Mouse (Mus musculus) left cerebral cortex, postnatal 14 days (tissue): Measurements from ENCODE around the gene Zkscan1. TPM values are rescaled to one million over a fixed set of nuclear protein-coding genes. Genes with fewer than 3 reads are reported as not detected.

Source experiments
- DNase-seq, 2 experiments: peaks; one replicate each; pipeline ENCODE4 v3.0.0; 2021 to 2022; ENCODE audit warnings: low spot score in 2 of 2, mixed read lengths in 1 of 2
- intact Hi-C: fragments of 180-260 bp; cut with DNase I; formaldehyde crosslinking; loops from one replicate; pipeline ENCODE4 v1.15.1; 2025
- total RNA-seq, 2 experiments: library from RNA; stranded (reverse); gene quantifications; 2 replicates each; pipeline ENCODE4 v1.2.3; 2021

Gene Zkscan1
- total RNA-seq, 2 experiments from 2014 or later, result 39.2 to 40.4 TPM

GRCm38 (mm10) chr5:138116255-138117198 is 31.6 kb downstream of the Zkscan1 start, which contains the start of gene Zscan21:
TSS of gene Zscan21 (plus strand) at chr5:138116903.
- intact Hi-C loops, result loop anchor here (10.0 kb wide), 2 partner anchors 232 to 332 kb away; partner anchors contain the start of genes Mepce and Zcwpw1
- DNase-seq, result peak; percentile 86 to 88

GRCm38 (mm10) chr5:138117199-138118015 is 32.5 kb downstream of the Zkscan1 start:
- DNase-seq, result no peak
- intact Hi-C loops, result loop anchor here (10.0 kb wide), 2 partner anchors 233 to 333 kb away; partner anchors contain the start of genes Mepce and Zcwpw1

DNA sequence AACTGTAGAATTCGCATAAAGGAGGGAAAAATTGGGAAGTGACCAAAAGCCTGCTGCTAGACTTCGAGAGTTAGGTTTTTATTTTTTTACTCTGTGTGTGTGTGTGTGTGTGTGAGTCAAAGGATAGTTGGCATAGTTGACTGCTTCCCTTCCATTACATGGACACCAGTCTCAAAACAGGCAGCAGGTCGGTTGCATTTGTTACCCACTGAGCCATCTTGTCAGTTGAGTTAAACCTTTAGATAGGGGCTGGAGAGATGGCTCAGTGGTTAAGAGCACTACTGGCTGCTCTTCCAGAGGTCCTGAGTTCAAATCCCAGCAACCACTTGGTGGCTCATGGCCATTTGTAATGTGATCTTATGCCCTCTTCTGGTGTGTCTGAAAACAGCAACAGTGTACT is 33.2 kb downstream of the Zkscan1 start:
- intact Hi-C loops, result loop anchor here (10.0 kb wide), 2 partner anchors 233 to 333 kb away; partner anchors contain the start of genes Mepce and Zcwpw1
- DNase-seq, result no peak

DNA sequence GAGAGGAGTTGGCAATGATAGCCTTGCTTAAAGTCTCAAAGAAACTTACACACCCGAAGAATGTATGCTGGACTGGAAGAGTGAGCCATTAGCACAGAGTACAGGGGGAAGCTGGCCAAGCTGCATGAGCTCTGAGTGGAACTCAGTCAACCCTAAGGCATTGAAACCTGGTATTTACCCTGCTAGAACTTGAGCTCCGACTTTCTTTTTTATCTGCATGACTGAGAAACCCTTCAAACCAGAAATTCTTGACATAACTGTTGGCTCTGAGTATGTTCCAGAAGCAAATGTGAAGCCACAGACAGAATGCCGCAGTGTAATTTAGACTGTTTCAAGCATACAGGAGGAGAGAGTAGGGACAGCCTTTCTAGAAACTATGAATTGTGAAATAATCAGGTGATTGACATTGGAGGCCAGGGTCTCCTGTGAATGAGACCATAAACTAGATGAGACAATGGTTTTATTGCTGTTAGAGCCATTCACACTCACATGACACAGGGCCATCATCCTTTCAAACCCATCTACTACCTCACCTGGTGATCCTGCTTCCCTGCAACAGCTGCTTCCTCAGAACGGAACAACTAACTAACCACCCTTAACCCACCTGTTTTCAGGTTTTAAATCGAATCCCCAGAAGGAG is 47.7 kb downstream of the Zkscan1 start:
- intact Hi-C loops, result no loop called here
- DNase-seq, result no peak

DNA sequence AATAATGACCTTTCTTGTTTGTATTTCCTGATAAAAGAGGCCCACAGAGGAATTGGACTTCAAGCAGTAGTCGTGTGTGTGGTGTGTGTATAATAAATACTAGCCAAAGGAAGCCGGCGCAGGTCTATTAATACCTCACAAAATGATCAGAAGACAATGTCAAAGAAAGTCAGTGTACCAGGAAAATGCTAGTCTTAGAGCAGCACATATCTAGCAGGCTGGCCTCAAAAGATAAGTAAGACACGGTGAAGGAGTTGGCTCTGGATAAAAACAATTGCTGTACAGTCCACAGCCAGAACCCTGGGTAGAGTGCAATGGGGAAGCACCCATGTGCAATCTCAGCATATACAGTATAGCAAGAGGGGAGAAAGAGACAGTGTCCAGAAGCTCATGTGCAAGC is 52.4 kb downstream of the Zkscan1 start:
- DNase-seq, result no peak
- intact Hi-C loops, result no loop called here

GRCm38 (mm10) chr5:138137935-138138549 is 53.2 kb downstream of the Zkscan1 start:
- intact Hi-C loops, result no loop called here
- peak; percentile 36 to 48 for DNase-seq

DNA sequence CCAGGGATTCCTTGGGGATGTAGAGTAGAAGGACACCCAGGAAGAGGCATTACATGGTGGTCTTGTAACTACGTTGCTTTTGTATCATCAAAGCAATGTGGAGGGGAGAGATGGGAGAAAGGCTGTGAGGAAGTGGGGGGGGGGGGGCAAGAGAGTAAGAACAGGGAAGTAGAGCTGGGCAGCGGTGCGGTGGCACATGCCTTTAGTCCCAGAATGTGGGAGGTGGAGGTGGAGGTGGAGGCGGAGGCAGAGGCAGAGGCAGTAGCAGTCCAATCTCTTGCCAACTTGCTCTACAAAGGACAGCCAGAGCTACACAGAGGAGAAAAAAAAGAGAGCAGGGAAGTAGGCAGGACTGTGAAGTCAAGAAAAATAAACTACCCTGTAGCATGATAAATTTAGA is 53.7 kb downstream of the Zkscan1 start:
- intact Hi-C loops, result no loop called here

DNA sequence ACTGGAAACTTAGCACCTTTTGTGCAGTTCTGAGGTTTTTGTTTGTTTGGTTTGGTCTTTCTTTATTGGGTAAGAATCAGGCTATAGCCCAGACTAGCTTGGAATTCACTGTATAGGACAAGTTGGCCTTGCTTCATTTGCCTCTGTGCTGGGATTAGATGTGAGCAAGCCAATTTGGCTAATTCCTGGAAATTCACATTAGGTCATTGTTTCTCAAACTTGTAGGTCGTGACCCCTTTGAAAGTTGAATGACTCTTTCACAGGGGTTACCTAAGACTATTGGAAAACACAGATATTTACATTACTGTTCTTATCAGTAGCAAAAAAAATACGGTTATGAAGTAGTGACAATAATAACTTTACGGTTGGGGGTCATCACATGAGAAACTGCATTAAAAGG is 69.5 kb downstream of the Zkscan1 start:
- intact Hi-C loops, result no loop called here
- DNase-seq, result no peak

More for the DNA sequence above, 53.7 kb downstream of the Zkscan1 start:
- no peak for DNase-seq

- peak; percentile 89 to 96 for DNase-seq
- intact Hi-C loops, result loop anchor here (5.0 kb wide), 1 partner anchor 368 kb away; the partner anchor contains the start of genes Mepce and Zcwpw1
These were observed 70.6 kb downstream of the Zkscan1 start, which contains the start of gene Zfp113 for GRCm38 (mm10) chr5:138155443-138155976. TSS of gene Zfp113 (minus strand) at chr5:138155744.

Other genes with a start within 250 kb of the Zkscan1 start
- gene Pilra, start 248.8 kb upstream of the Zkscan1 start, total RNA-seq, result under 1 TPM; 0.53 to 0.72 TPM
- gene Pilrb1, start 227.0 kb upstream of the Zkscan1 start, total RNA-seq, result not detected
- gene Pilrb2, start 213.3 kb upstream of the Zkscan1 start, total RNA-seq, result not detected
- gene Cyp3a13, start 163.5 kb upstream of the Zkscan1 start, total RNA-seq, result under 1 TPM in 1 of 2 experiments, not detected in 1; 0.15 TPM
- gene Gjc3, start 122.0 kb upstream of the Zkscan1 start, total RNA-seq, result 10 to 100 TPM; 12.4 to 14.7 TPM
- not detected for gene Azgp1, start 103.6 kb upstream of the Zkscan1 start, total RNA-seq
- gene Smok3a, start 63.8 kb upstream of the Zkscan1 start, total RNA-seq, result not detected
- not detected for gene Smok3b, start 63.7 kb upstream of the Zkscan1 start, total RNA-seq
- gene Smok3c, start 31.9 kb upstream of the Zkscan1 start, total RNA-seq, result not detected
- gene Zscan21, start 31.8 kb downstream of the Zkscan1 start, total RNA-seq, result 10 to 100 TPM; 16.1 to 16.4 TPM
- gene Zfp113, start 70.7 kb downstream of the Zkscan1 start, total RNA-seq, result 1 to 10 TPM; 8.9 to 9.2 TPM
- gene Cops6, start 76.0 kb downstream of the Zkscan1 start, total RNA-seq, result 100 to 1,000 TPM; 137 to 142 TPM
- 10 to 100 TPM; 21.6 to 24.8 TPM for gene Ap4m1, start 86.9 kb downstream of the Zkscan1 start, total RNA-seq
- 10 to 100 TPM; 11.8 to 14.2 TPM for gene Mcm7, start 87.3 kb downstream of the Zkscan1 start, total RNA-seq
- gene Taf6, start 102.4 kb downstream of the Zkscan1 start, total RNA-seq, result 10 to 100 TPM; 33.0 to 35.8 TPM
- gene Cnpy4, start 102.4 kb downstream of the Zkscan1 start, total RNA-seq, result 10 to 100 TPM; 17.2 to 18.0 TPM
- 10 to 100 TPM; 10.1 to 12.8 TPM for gene Mblac1, start 109.2 kb downstream of the Zkscan1 start, total RNA-seq
- gene Nxpe5, start 140.8 kb downstream of the Zkscan1 start, total RNA-seq, result under 1 TPM in 1 of 2 experiments, not detected in 1; 0.53 TPM
- 10 to 100 TPM; 64.3 to 69.0 TPM for gene Lamtor4, start 170.4 kb downstream of the Zkscan1 start, total RNA-seq
- gene BC037034, start 178.9 kb downstream of the Zkscan1 start, total RNA-seq, result 10 to 100 TPM; 65.6 to 70.2 TPM
- gene Gal3st4, start 187.8 kb downstream of the Zkscan1 start, total RNA-seq, result 1 to 10 TPM; 3.6 to 4.5 TPM
- not detected for gene Gm43720, start 194.9 kb downstream of the Zkscan1 start, total RNA-seq
- gene Gpc2, start 194.9 kb downstream of the Zkscan1 start, total RNA-seq, result 1 to 10 TPM; 1.8 to 2.7 TPM
- 1 to 10 TPM; 1.1 to 1.8 TPM for gene Stag3, start 195.2 kb downstream of the Zkscan1 start, total RNA-seq